Mouse (Mus musculus): ENCODE measurements at regions not wholly inside any gene's neighbourhood (a gene's known extent, or its start where the extent isn't known, plus 50 kb on each side); places are given as distances from the start of the nearest gene placed in this dataset.

- DNase-seq = no peak
Measured at GRCm38 (mm10) chr1:83727215-83727614, 319.2 kb upstream of the Sphkap start.

GRCm38 (mm10) chr1:83723096-83723495 lies 315.1 kb upstream of the Sphkap start:
- DNase-seq = no peak

- DNase-seq = no peak
Measured at GRCm38 (mm10) chr1:83720166-83720565, 312.2 kb upstream of the Sphkap start.

GRCm38 (mm10) chr1:83717056-83717455 lies 309.1 kb upstream of the Sphkap start:
- peak; percentile 8 for DNase-seq

- DNase-seq = no peak
Measured at GRCm38 (mm10) chr1:83701696-83702404, 293.9 kb upstream of the Sphkap start.

GRCm38 (mm10) chr1:83697422-83697821 lies 289.4 kb upstream of the Sphkap start:
- no peak for DNase-seq

GRCm38 (mm10) chr1:83685221-83685620 lies 277.2 kb upstream of the Sphkap start:
- no peak for DNase-seq

GRCm38 (mm10) chr1:83665326-83665725 lies 257.3 kb upstream of the Sphkap start:
- no peak for DNase-seq

- no peak for DNase-seq
Measured at GRCm38 (mm10) chr1:83661808-83662802, 254.1 kb upstream of the Sphkap start.

GRCm38 (mm10) chr1:83653661-83654060 lies 245.7 kb upstream of the Sphkap start:
- no peak for DNase-seq

- no peak for DNase-seq
Measured at GRCm38 (mm10) chr1:83645606-83646005, 237.6 kb upstream of the Sphkap start.

- DNase-seq = no peak
Measured at GRCm38 (mm10) chr1:83642656-83643055, 234.7 kb upstream of the Sphkap start.

GRCm38 (mm10) chr1:83636051-83636450 lies 228.1 kb upstream of the Sphkap start:
- DNase-seq = no peak

- DNase-seq = no peak
Measured at GRCm38 (mm10) chr1:83631798-83632197, 223.8 kb upstream of the Sphkap start.

GRCm38 (mm10) chr1:83631394-83631793 lies 223.4 kb upstream of the Sphkap start:
- no peak for DNase-seq

- DNase-seq = no peak
Measured at GRCm38 (mm10) chr1:83587258-83587657, 179.3 kb upstream of the Sphkap start.

GRCm38 (mm10) chr1:83583041-83583440 lies 175.0 kb upstream of the Sphkap start:
- no peak for DNase-seq

- no peak for DNase-seq
Measured at GRCm38 (mm10) chr1:83569991-83570390, 162.0 kb upstream of the Sphkap start.

GRCm38 (mm10) chr1:83568746-83569145 lies 160.7 kb upstream of the Sphkap start:
- DNase-seq = no peak

GRCm38 (mm10) chr1:83551617-83552016 lies 143.6 kb upstream of the Sphkap start:
- no peak for DNase-seq

GRCm38 (mm10) chr1:83535461-83535860 lies 127.5 kb upstream of the Sphkap start:
- no peak for DNase-seq

- no peak for DNase-seq
Measured at GRCm38 (mm10) chr1:83527803-83528202, 119.8 kb upstream of the Sphkap start.

GRCm38 (mm10) chr1:83509356-83509755 lies 101.4 kb upstream of the Sphkap start:
- no peak for DNase-seq

Measured in adrenal gland, postnatal 25 days (tissue).